Mouse (Mus musculus): ENCODE measurements at regions not wholly inside any gene's neighbourhood (a gene's known extent, or its start where the extent isn't known, plus 50 kb on each side); places are given as distances from the start of the nearest gene placed in this dataset.
A peak's percentile ranks its signal among the peaks of the same experiment; 100 is the strongest.

GRCm38 (mm10) chr1:145620561-145620960, 845.3 kb upstream of the Rgs18 start:
- Histone ChIP-seq H3K9me3 (replicated peaks; ENCODE audit: insufficient read depth, low read length) (no peaks in the 10 kb centered on the region), H3K79me2 (ENCODE audit: control insufficient read depth, insufficient read depth, low read length, poor library complexity) (no peaks in the 10 kb centered on the region), H3K36me3 (ENCODE audit: control insufficient read depth in 1 of 2, insufficient read depth in 2 of 2, low read length in 2 of 2) (no peaks in the 10 kb centered on the region), H3K4me3 (ENCODE audit: control insufficient read depth in 1 of 2, insufficient read depth in 1 of 2, low read depth in 2 of 2, low read length in 2 of 2) (no peak overlapping the region), H3K27ac (ENCODE audit: control insufficient read depth, low read depth, low read length) (no peak overlapping the region), H3K27me3 (ENCODE audit: control insufficient read depth in 1 of 2, insufficient read depth in 2 of 2, low read length in 2 of 2) (no peaks in the 10 kb centered on the region), H3K9ac (ENCODE audit: control insufficient read depth, low read depth, low read length, poor library complexity, severe bottlenecking) (no peak overlapping the region), H3K4me1 (ENCODE audit: control insufficient read depth in 1 of 2, insufficient read depth in 2 of 2, low read length in 2 of 2) (no peaks in the 10 kb centered on the region)
- no peak for DNase-seq (ENCODE audit: low read depth, low spot score)
- no peak for TF ChIP-seq SMC3 (IDR thresholded peaks at IDR 0.05; ENCODE audit: low read depth, low read length)

DNA sequence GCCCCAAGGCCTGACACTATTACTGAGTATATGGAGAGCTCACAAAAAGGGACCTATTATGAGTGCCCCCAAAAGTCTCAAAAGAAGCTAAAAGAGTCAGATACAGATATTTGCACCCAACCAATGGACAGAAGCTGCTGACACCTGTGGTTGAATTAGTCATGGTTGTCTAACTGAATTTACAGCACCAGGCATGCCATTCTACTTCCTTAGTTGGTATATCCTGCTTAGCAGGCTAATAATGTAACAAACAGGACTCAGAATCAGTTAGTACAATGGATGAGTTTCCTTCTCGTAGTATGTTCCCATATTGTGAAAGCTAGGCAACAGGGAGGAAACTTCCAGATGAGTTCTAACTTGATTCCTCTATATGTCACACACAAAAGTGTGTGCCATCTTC, 839.1 kb upstream of the Rgs18 start:
- no peak for TF ChIP-seq CTCF (IDR thresholded peaks at IDR 0.05 in 2 of 3, conservative IDR thresholded peaks at IDR 0.05 in 1 of 3; ENCODE audit: control insufficient read depth in 1 of 3, insufficient read depth in 1 of 3, low read depth in 2 of 3, low read length in 3 of 3, poor library complexity in 1 of 3, severe bottlenecking in 1 of 3)
- TF ChIP-seq HCFC1 (IDR thresholded peaks at IDR 0.05; ENCODE audit: low read depth, low read length), result no peak
- no peak for TF ChIP-seq GABPA (IDR thresholded peaks at IDR 0.05; ENCODE audit: low read depth, low read length)
- no peak for TF ChIP-seq USF2 (IDR thresholded peaks at IDR 0.05; ENCODE audit: borderline replicate concordance in 1 of 2, insufficient read depth in 1 of 2, low read depth in 1 of 2, low read length in 2 of 2)
- TF ChIP-seq MAFK (IDR thresholded peaks at IDR 0.05; ENCODE audit: borderline replicate concordance, low read depth, low read length), result no peak
- TF ChIP-seq CHD1 (IDR thresholded peaks at IDR 0.05; ENCODE audit: low read depth, low read length), result no peak
- TF ChIP-seq NELFE (IDR thresholded peaks at IDR 0.05; ENCODE audit: low read depth, low read length), result no peak
- TF ChIP-seq BHLHE40 (IDR thresholded peaks at IDR 0.05; ENCODE audit: borderline replicate concordance, low read depth, low read length), result no peak
- no peak for TF ChIP-seq USF1 (IDR thresholded peaks at IDR 0.05; ENCODE audit: low read depth, low read length)
- no peak for TF ChIP-seq JUND (IDR thresholded peaks at IDR 0.05; ENCODE audit: low read depth, low read length)
- TF ChIP-seq ZC3H11A (IDR thresholded peaks at IDR 0.05; ENCODE audit: low read depth, low read length), result no peak
- no peak for TF ChIP-seq ZNF384 (IDR thresholded peaks at IDR 0.05; ENCODE audit: low read depth, low read length)
- no peak for TF ChIP-seq RAD21 (IDR thresholded peaks at IDR 0.05; ENCODE audit: low read depth, low read length)
- no peak for TF ChIP-seq POLR2AphosphoS5 (IDR thresholded peaks at IDR 0.05; ENCODE audit: borderline replicate concordance, low read depth, low read length)
- TF ChIP-seq NRF1 (IDR thresholded peaks at IDR 0.05; ENCODE audit: insufficient read depth, low read depth, low read length, poor library complexity, severe bottlenecking), result no peak
- no peak for TF ChIP-seq MYB (IDR thresholded peaks at IDR 0.05; ENCODE audit: low read depth, low read length)
- no peak for TF ChIP-seq ZMIZ1 (IDR thresholded peaks at IDR 0.05; ENCODE audit: low read depth, low read length)
- no peak for TF ChIP-seq SMC3 (IDR thresholded peaks at IDR 0.05; ENCODE audit: low read depth, low read length)
- no peak for TF ChIP-seq ETS1 (IDR thresholded peaks at IDR 0.05; ENCODE audit: low read depth, low read length)
- TF ChIP-seq TBP (IDR thresholded peaks at IDR 0.05; ENCODE audit: low read depth, low read length), result no peak
- peak; percentile 7 for DNase-seq (ENCODE audit: low read depth, low spot score)

More for the DNA sequence above, 839.1 kb upstream of the Rgs18 start:
- Histone ChIP-seq H3K4me1 (ENCODE audit: control insufficient read depth in 1 of 2, insufficient read depth in 2 of 2, low read length in 2 of 2) (no peaks in the 10 kb centered on the region), H3K27ac (ENCODE audit: control insufficient read depth, low read depth, low read length) (no peak overlapping the region), H3K9me3 (replicated peaks; ENCODE audit: insufficient read depth, low read length) (no peaks in the 10 kb centered on the region), H3K4me3 (ENCODE audit: control insufficient read depth in 1 of 2, insufficient read depth in 1 of 2, low read depth in 2 of 2, low read length in 2 of 2) (no peak overlapping the region), H3K36me3 (ENCODE audit: control insufficient read depth in 1 of 2, insufficient read depth in 2 of 2, low read length in 2 of 2) (no peaks in the 10 kb centered on the region), H3K27me3 (ENCODE audit: control insufficient read depth in 1 of 2, insufficient read depth in 2 of 2, low read length in 2 of 2) (no peaks in the 10 kb centered on the region), H3K79me2 (ENCODE audit: control insufficient read depth, insufficient read depth, low read length, poor library complexity) (no peaks in the 10 kb centered on the region), H3K9ac (ENCODE audit: control insufficient read depth, low read depth, low read length, poor library complexity, severe bottlenecking) (no peak overlapping the region)

All from MEL (cell line).